Mouse (Mus musculus) bone marrow, adult 2 months (tissue): ENCODE measurements around the gene Ctdsp1. TPM values are rescaled to one million over a fixed set of nuclear protein-coding genes. Genes with fewer than 3 reads are reported as not detected.

Experiments used
- H3K27ac ChIP-seq: fragments of 200-500 bp; 2 replicates; pipeline ENCODE4 v1.5.1; 2012; ENCODE audit warnings: low read depth, mild to moderate bottlenecking, control low read depth, inconsistent platforms, low read length; ENCODE audit not compliant: control insufficient read depth, poor library complexity, insufficient read depth
- H3K4me1 ChIP-seq: fragments of 200-500 bp; 2 replicates; pipeline ENCODE4 v1.6.1; 2011; ENCODE audit warnings: low read length; ENCODE audit not compliant: control insufficient read depth, insufficient read depth
- H3K4me3 ChIP-seq: fragments of 200-500 bp; replicated peaks from 2 replicates; pipeline ENCODE3; 2011; ENCODE audit warnings: mild to moderate bottlenecking, low read depth, low read length, control low read depth; ENCODE audit not compliant: control insufficient read depth
- CTCF ChIP-seq: fragments of 200-500 bp; IDR thresholded peaks from 2 replicates; pipeline ENCODE4 v1.5.1; 2011; ENCODE audit warnings: low read length, control low read depth; ENCODE audit not compliant: control insufficient read depth, insufficient read depth
- POLR2A ChIP-seq: fragments of 200-500 bp; IDR thresholded peaks from 2 replicates; pipeline ENCODE4 v1.6.1; 2011; ENCODE audit warnings: low read depth, mild to moderate bottlenecking, control low read depth, low read length, borderline replicate concordance; ENCODE audit not compliant: control insufficient read depth
- WGBS: fragments of 180-500 bp; shearing (Covaris S2); methylation state at CpG from one replicate; pipeline ENCODE4 v1.1.7; 2018; 5-methylcytosine and 5-hydroxymethylcytosine counted together
- polyA plus RNA-seq: library from polyadenylated mRNA; stranded (reverse); fragments of >200 nt; gene quantifications from 2 replicates; pipeline ENCODE4 v1.2.4, GENCODE M21; 2011; ENCODE audit warnings: low replicate concordance; ENCODE audit not compliant: missing spikeins, insufficient read depth, insufficient read length

Gene Ctdsp1
- polyA plus RNA-seq, 1 experiment = 65.3 TPM

- TF ChIP-seq POLR2A (no peak), CTCF (no peak)
- H3K27ac ChIP-seq = no peak within 1 kb of the TSS
- no peak within 1 kb of the TSS for H3K4me3 ChIP-seq
- WGBS = 55% methylated on average over 15 of the region's 15 CpGs
- H3K4me1 ChIP-seq = no peaks in the 10 kb centered on the region
Measured at GRCm38 (mm10) chr1:74408589-74409504, 17.5 kb downstream of the Ctdsp1 start, which contains the start of gene Vil1. TSS of gene Vil1 (plus strand) at chr1:74409376.

- Histone ChIP-seq H3K4me1 (no peaks in the 10 kb centered on the region), H3K4me3 (no peak overlapping the region), H3K27ac (no peak overlapping the region)
- WGBS = 75% methylated on average over 2 of the region's 2 CpGs
- TF ChIP-seq CTCF = no peak
- no peak for TF ChIP-seq POLR2A
Measured at GRCm38 (mm10) chr1:74411753-74412325, 20.5 kb downstream of the Ctdsp1 start.

- WGBS = 82% methylated on average over 8 of the region's 8 CpGs
- TF ChIP-seq POLR2A (no peak), CTCF (no peak)
- H3K27ac ChIP-seq = no peak overlapping the region
- no peaks in the 10 kb centered on the region for H3K4me1 ChIP-seq
- H3K4me3 ChIP-seq = no peak overlapping the region
Measured at GRCm38 (mm10) chr1:74412711-74413110, 21.4 kb downstream of the Ctdsp1 start.

- TF ChIP-seq CTCF = no peak
- TF ChIP-seq POLR2A = no peak
- Histone ChIP-seq H3K27ac (no peak overlapping the region), H3K4me1 (no peaks in the 10 kb centered on the region), H3K4me3 (no peak overlapping the region)
- WGBS = 58% methylated on average over 4 of the region's 4 CpGs
Measured at GRCm38 (mm10) chr1:74415143-74415542, 23.8 kb downstream of the Ctdsp1 start.

- TF ChIP-seq POLR2A (no peak), CTCF (no peak)
- H3K27ac ChIP-seq = no peak overlapping the region
- no peak overlapping the region for H3K4me3 ChIP-seq
- WGBS = 82% methylated on average over 17 of the region's 17 CpGs
- H3K4me1 ChIP-seq = no peaks in the 10 kb centered on the region
Measured at GRCm38 (mm10) chr1:74418747-74419439, 27.6 kb downstream of the Ctdsp1 start.

GRCm38 (mm10) chr1:74419440-74419794, 28.1 kb downstream of the Ctdsp1 start:
- WGBS = 84% methylated on average over 9 of the region's 9 CpGs
- TF ChIP-seq POLR2A (no peak), CTCF (no peak)
- H3K27ac ChIP-seq = no peak overlapping the region
- H3K4me3 ChIP-seq = no peak overlapping the region
- no peaks in the 10 kb centered on the region for H3K4me1 ChIP-seq

GRCm38 (mm10) chr1:74423147-74423546, 31.8 kb downstream of the Ctdsp1 start:
- peaks cover 2% of the 10 kb centered on the region; the same call in 1 of the 2 replicates for H3K4me1 ChIP-seq
- H3K27ac ChIP-seq = no peak overlapping the region
- 83% methylated on average over 8 of the region's 8 CpGs for WGBS
- H3K4me3 ChIP-seq = no peak overlapping the region
- TF ChIP-seq CTCF (no peak), POLR2A (no peak)

GRCm38 (mm10) chr1:74425845-74426244, 34.5 kb downstream of the Ctdsp1 start:
- Histone ChIP-seq H3K4me1 (peaks cover 2% of the 10 kb centered on the region; the same call in 1 of the 2 replicates), H3K27ac (no peak overlapping the region), H3K4me3 (no peak overlapping the region)
- WGBS = 35% methylated on average over 7 of the region's 7 CpGs
- no peak for TF ChIP-seq POLR2A
- no peak for TF ChIP-seq CTCF
